Mouse (Mus musculus): Measurements from ENCODE around the gene Cmtr2. TPM values are rescaled to one million over a fixed set of nuclear protein-coding genes. Genes with fewer than 3 reads are reported as not detected.

The Cmtr2 gene
- 6.1 and 7.7 TPM in 2 replicates for polyA plus RNA-seq (2011; ENCODE audit: insufficient read depth, insufficient read length, low read depth, missing spikeins)

DNA sequence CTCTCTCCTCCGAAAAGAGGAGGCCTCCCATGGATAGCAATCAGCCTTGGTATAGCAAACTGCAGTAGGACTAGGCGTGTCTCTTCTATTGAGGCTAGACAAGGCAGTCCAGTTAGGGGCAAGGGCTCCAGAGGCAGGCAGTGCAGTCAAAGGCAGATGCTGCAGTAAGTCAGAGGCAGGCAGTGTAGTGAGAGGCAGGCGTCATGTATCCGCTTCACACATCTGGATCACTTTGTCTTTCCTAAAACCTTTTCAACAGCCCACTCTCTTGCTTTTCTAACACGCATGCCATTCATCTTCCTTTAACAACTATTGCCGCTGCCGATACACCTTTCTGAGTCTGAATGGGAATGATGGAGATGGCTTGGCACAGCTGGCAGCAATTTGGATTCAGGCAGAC is at the start of gene Cmtr2:
TSS of gene Cmtr2 (plus strand) at position 301 of the 400 bp plus-strand sequence.
- Histone ChIP-seq H3K9ac (ENCODE audit: low read depth, poor library complexity, severe bottlenecking) (no peak within 1 kb of the TSS), H3K27ac (ENCODE audit: insufficient read depth, low read length) (no peak within 1 kb of the TSS), H3K27me3 (ENCODE audit: control insufficient read depth, insufficient read depth, low read length, poor library complexity, severe bottlenecking) (peaks cover 4% of the 10 kb centered on the region), H3K9me3 (replicated peaks; ENCODE audit: control insufficient read depth, insufficient read depth, low read length, poor library complexity, severe bottlenecking) (no peaks in the 10 kb centered on the region), H3K4me3 (ENCODE audit: low read depth, low read length) (no peak within 1 kb of the TSS), H3K4me1 (ENCODE audit: control insufficient read depth, insufficient read depth, low read length) (no peaks in the 10 kb centered on the region), H3K36me3 (ENCODE audit: control insufficient read depth, insufficient read depth, low read length, poor library complexity, severe bottlenecking) (no peaks in the 10 kb centered on the region)
- TF ChIP-seq EP300 (IDR thresholded peaks at IDR 0.05; ENCODE audit: insufficient read depth, low read depth, low read length), result no peak
- no peak for TF ChIP-seq CTCF (IDR thresholded peaks at IDR 0.05; ENCODE audit: low read depth, low read length)

GRCm38 (mm10) chr8:110166270-110166669 is 49.2 kb upstream of the Cmtr2 start:
- TF ChIP-seq CTCF (IDR thresholded peaks at IDR 0.05; ENCODE audit: low read depth, low read length) (no peak), EP300 (IDR thresholded peaks at IDR 0.05; ENCODE audit: insufficient read depth, low read depth, low read length) (no peak), POLR2A (IDR thresholded peaks at IDR 0.05; ENCODE audit: insufficient read depth, low read length) (no peak)

GRCm38 (mm10) chr8:110168046-110168445 is 47.4 kb upstream of the Cmtr2 start, which contains the start of gene Calb2:
TSS of gene Calb2 (minus strand) at chr8:110168210.
- Histone ChIP-seq H3K36me3 (ENCODE audit: control insufficient read depth, insufficient read depth, low read length, poor library complexity, severe bottlenecking) (no peaks in the 10 kb centered on the region), H3K4me3 (ENCODE audit: low read depth, low read length) (peak within 1 kb of the TSS; percentile 53), H3K4me1 (ENCODE audit: control insufficient read depth, insufficient read depth, low read length) (no peaks in the 10 kb centered on the region), H3K9ac (ENCODE audit: low read depth, poor library complexity, severe bottlenecking) (no peak within 1 kb of the TSS), H3K27me3 (ENCODE audit: control insufficient read depth, insufficient read depth, low read length, poor library complexity, severe bottlenecking) (peaks cover 4% of the 10 kb centered on the region; the same call in 1 of the 2 replicates), H3K9me3 (replicated peaks; ENCODE audit: control insufficient read depth, insufficient read depth, low read length, poor library complexity, severe bottlenecking) (no peaks in the 10 kb centered on the region), H3K27ac (ENCODE audit: insufficient read depth, low read length) (no peak within 1 kb of the TSS)
- TF ChIP-seq EP300 (IDR thresholded peaks at IDR 0.05; ENCODE audit: insufficient read depth, low read depth, low read length), result no peak
- TF ChIP-seq POLR2A (IDR thresholded peaks at IDR 0.05; ENCODE audit: insufficient read depth, low read length), result no peak
- TF ChIP-seq CTCF (IDR thresholded peaks at IDR 0.05; ENCODE audit: low read depth, low read length), result peak; percentile 75

More at GRCm38 (mm10) chr8:110166270-110166669, 49.2 kb upstream of the Cmtr2 start:
- H3K9ac ChIP-seq (ENCODE audit: low read depth, poor library complexity, severe bottlenecking), result no peak overlapping the region
- no peaks in the 10 kb centered on the region for H3K9me3 ChIP-seq (replicated peaks; ENCODE audit: control insufficient read depth, insufficient read depth, low read length, poor library complexity, severe bottlenecking)
- no peaks in the 10 kb centered on the region for H3K4me1 ChIP-seq (ENCODE audit: control insufficient read depth, insufficient read depth, low read length)
- H3K4me3 ChIP-seq (ENCODE audit: low read depth, low read length), result no peak overlapping the region
- no peak overlapping the region for H3K27ac ChIP-seq (ENCODE audit: insufficient read depth, low read length)
- H3K27me3 ChIP-seq (ENCODE audit: control insufficient read depth, insufficient read depth, low read length, poor library complexity, severe bottlenecking), result peaks cover 4% of the 10 kb centered on the region; the same call in 1 of the 2 replicates
- H3K36me3 ChIP-seq (ENCODE audit: control insufficient read depth, insufficient read depth, low read length, poor library complexity, severe bottlenecking), result no peaks in the 10 kb centered on the region

GRCm38 (mm10) chr8:110172161-110172560 is 43.3 kb upstream of the Cmtr2 start:
- no peak overlapping the region for H3K27ac ChIP-seq (ENCODE audit: insufficient read depth, low read length)
- TF ChIP-seq POLR2A (IDR thresholded peaks at IDR 0.05; ENCODE audit: insufficient read depth, low read length) (no peak), CTCF (IDR thresholded peaks at IDR 0.05; ENCODE audit: low read depth, low read length) (no peak), EP300 (IDR thresholded peaks at IDR 0.05; ENCODE audit: insufficient read depth, low read depth, low read length) (no peak)
- no peak overlapping the region for H3K4me3 ChIP-seq (ENCODE audit: low read depth, low read length)
- H3K9me3 ChIP-seq (replicated peaks; ENCODE audit: control insufficient read depth, insufficient read depth, low read length, poor library complexity, severe bottlenecking), result no peaks in the 10 kb centered on the region
- H3K36me3 ChIP-seq (ENCODE audit: control insufficient read depth, insufficient read depth, low read length, poor library complexity, severe bottlenecking), result no peaks in the 10 kb centered on the region
- H3K4me1 ChIP-seq (ENCODE audit: control insufficient read depth, insufficient read depth, low read length), result no peaks in the 10 kb centered on the region
- H3K9ac ChIP-seq (ENCODE audit: low read depth, poor library complexity, severe bottlenecking), result no peak overlapping the region
- peaks cover 4% of the 10 kb centered on the region; the same call in 1 of the 2 replicates for H3K27me3 ChIP-seq (ENCODE audit: control insufficient read depth, insufficient read depth, low read length, poor library complexity, severe bottlenecking)

- Histone ChIP-seq H3K9me3 (replicated peaks; ENCODE audit: control insufficient read depth, insufficient read depth, low read length, poor library complexity, severe bottlenecking) (no peaks in the 10 kb centered on the region), H3K9ac (ENCODE audit: low read depth, poor library complexity, severe bottlenecking) (no peak overlapping the region), H3K27me3 (ENCODE audit: control insufficient read depth, insufficient read depth, low read length, poor library complexity, severe bottlenecking) (no peaks in the 10 kb centered on the region), H3K4me3 (ENCODE audit: low read depth, low read length) (no peak overlapping the region), H3K27ac (ENCODE audit: insufficient read depth, low read length) (no peak overlapping the region), H3K36me3 (ENCODE audit: control insufficient read depth, insufficient read depth, low read length, poor library complexity, severe bottlenecking) (no peaks in the 10 kb centered on the region), H3K4me1 (ENCODE audit: control insufficient read depth, insufficient read depth, low read length) (no peaks in the 10 kb centered on the region)
- TF ChIP-seq POLR2A (IDR thresholded peaks at IDR 0.05; ENCODE audit: insufficient read depth, low read length), result no peak
- no peak for TF ChIP-seq CTCF (IDR thresholded peaks at IDR 0.05; ENCODE audit: low read depth, low read length)
- TF ChIP-seq EP300 (IDR thresholded peaks at IDR 0.05; ENCODE audit: insufficient read depth, low read depth, low read length), result no peak
Measured at GRCm38 (mm10) chr8:110174826-110175225, 40.6 kb upstream of the Cmtr2 start.

GRCm38 (mm10) chr8:110177359-110178155 is 37.9 kb upstream of the Cmtr2 start:
- H3K9ac ChIP-seq (ENCODE audit: low read depth, poor library complexity, severe bottlenecking), result no peak overlapping the region
- H3K9me3 ChIP-seq (replicated peaks; ENCODE audit: control insufficient read depth, insufficient read depth, low read length, poor library complexity, severe bottlenecking), result no peaks in the 10 kb centered on the region
- H3K4me1 ChIP-seq (ENCODE audit: control insufficient read depth, insufficient read depth, low read length), result no peaks in the 10 kb centered on the region
- H3K27me3 ChIP-seq (ENCODE audit: control insufficient read depth, insufficient read depth, low read length, poor library complexity, severe bottlenecking), result no peaks in the 10 kb centered on the region
- no peak for TF ChIP-seq POLR2A (IDR thresholded peaks at IDR 0.05; ENCODE audit: insufficient read depth, low read length)
- no peak for TF ChIP-seq EP300 (IDR thresholded peaks at IDR 0.05; ENCODE audit: insufficient read depth, low read depth, low read length)
- no peak for TF ChIP-seq CTCF (IDR thresholded peaks at IDR 0.05; ENCODE audit: low read depth, low read length)
- no peak overlapping the region for H3K4me3 ChIP-seq (ENCODE audit: low read depth, low read length)
- no peaks in the 10 kb centered on the region for H3K36me3 ChIP-seq (ENCODE audit: control insufficient read depth, insufficient read depth, low read length, poor library complexity, severe bottlenecking)
- no peak overlapping the region for H3K27ac ChIP-seq (ENCODE audit: insufficient read depth, low read length)

Measured in ES-Bruce4 (cell line).